Mouse (Mus musculus) ES-CJ7 (cell line): Measurements from ENCODE around the gene Mdm1.
A peak's percentile ranks its signal among the peaks of the same experiment; 100 is the strongest.

ENCODE experiments used
- DNase-seq: peaks from one replicate; pipeline ENCODE4 v3.0.0; 2011; ENCODE audit warnings: low read depth, low spot score

Mdm1 gene

DNA sequence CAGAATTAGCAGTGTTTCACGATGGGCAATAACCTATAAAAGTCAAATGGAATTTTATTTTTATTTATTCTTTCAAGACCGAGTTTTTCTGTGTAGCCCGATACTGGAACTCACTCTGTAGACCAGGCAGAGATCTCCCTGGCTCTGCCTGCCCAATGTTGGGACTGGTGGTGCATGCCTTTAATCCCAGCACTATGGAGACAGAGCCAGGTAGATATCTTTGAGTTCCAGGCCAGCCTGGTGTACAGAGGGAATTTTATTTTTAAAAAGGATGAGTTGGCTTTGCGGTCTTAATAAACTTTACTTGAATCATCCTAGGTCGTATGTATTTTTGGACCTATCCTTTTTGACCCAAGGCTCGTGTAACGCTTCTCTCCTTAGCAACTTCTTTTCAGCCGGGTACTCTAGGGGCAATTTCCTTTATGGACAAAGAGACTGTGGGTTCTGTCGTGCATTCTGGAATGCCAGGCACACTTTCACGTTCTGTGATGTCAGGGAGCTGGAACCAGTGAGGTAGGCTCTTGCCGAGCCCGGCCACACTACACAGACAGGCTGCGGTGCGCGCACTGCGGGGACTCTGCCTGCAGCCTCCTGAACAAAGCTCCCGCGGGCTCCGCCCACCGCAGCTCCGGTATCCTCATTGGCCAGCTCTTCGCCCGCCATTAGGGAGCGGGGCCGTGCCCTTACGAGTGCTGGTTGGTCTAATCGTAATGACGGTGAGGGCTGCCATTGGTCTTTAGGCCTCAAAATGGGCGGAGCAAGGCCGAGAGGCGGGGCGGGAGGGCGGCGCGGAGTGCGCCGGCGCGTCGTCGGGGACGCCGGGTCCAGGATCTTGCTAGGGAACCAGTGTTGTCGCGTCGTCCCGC lies at the start of gene Mdm1:
Mdm1 (plus strand) TSS at position 794 of the 866 bp plus-strand sequence.
- peak; percentile 98 for DNase-seq

- no peak for DNase-seq
These were observed 48.9 kb upstream of the Mdm1 start for GRCm38 (mm10) chr10:118092745-118093144.

DNA sequence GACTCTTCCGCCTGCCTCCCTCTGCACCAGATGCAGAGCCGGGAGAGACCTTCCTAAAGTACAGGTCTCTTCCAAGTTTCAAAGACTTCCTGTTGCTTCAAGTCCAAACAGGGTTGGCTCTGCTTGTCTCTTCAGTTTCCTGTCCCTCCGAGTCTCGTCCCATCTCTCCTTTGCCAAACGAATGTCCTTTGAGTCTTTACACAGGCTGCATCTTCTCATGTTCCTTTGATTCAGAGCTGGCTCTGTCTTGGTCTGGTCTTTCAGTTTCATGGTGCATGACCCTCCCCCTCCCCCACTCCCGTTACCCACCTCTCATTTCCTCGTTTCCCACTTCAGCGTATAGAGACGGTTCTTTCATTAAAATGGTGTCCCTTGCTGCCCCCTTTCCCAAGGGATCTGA lies 47.9 kb upstream of the Mdm1 start:
- no peak for DNase-seq

GRCm38 (mm10) chr10:118094853-118095252 lies 46.8 kb upstream of the Mdm1 start:
- no peak for DNase-seq

- no peak for DNase-seq
These were observed 45.4 kb upstream of the Mdm1 start for GRCm38 (mm10) chr10:118096223-118096622.

DNA sequence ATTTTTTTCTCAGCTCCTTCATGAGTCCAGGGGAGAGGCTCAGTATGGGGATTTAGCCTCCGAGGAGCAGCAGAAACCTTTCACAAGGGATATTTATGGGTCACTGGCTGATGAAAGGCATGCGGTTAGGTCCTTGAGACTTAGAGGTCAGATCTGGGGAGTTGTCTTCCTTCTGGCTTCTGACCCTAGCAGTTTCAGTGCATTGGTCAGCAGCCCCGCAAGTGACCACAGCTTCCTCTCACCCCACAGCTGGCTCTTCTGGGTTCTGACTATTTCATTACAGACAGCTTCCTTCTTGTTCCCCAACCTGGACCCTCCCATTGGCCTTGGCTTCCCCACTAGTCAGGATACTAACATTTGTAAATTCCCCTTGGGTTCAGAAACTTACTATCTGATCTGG lies 43.7 kb upstream of the Mdm1 start:
- no peak for DNase-seq

DNA sequence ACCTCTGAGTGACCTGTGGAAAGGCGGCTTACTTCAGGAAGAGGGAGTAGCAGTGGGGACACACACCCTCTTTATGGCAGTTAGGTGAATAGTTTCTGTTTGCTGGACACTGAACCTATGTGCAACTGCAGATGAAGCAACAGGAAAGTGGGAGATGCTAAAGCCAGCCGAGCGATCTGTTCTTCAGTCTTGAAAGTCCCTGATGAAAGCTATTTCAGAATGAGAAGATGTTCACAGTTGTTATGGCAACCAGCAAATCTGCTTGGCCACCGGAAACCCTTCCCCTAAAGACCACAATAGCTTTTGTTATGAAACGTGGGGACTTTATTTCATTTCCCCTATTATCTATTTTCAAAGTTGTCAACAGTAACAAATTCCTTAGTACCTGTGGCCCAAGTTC lies 41.0 kb upstream of the Mdm1 start:
- DNase-seq, result no peak

GRCm38 (mm10) chr10:118101056-118101455 lies 40.6 kb upstream of the Mdm1 start:
- DNase-seq, result no peak

DNA sequence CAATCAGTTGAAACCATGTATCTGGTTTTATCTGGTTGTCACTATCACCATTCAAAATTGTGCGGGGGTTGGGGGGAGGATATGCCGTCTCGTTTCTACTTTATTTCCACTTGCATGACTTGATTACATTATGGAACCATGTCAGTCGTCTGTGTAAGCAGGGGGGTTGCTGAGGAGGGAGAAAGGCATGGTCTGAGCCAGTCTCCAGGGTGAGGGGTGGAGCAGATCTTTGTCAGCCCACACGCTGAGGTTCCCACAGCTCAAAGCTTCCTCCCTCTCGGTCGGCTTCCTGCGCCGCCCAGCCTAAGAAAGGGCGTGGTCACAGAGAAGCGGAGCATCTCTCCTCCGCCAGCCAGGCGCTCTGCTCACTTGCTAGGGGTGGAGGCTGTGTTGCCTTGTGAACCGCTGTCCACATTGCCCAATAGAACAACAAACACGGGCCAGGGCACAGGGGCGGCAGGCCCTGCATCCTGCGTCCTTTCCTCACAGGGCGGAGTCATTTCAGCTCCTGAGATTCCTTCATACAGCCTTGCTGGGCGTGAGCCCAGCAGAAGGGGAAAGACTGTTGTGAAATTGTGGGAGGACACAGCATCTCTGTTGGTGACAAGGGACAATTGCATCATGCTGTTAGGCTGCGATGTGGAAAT lies 38.5 kb upstream of the Mdm1 start:
- DNase-seq, result peak; percentile 88

- no peak for DNase-seq
These were observed 37.7 kb upstream of the Mdm1 start for GRCm38 (mm10) chr10:118103906-118104305.

GRCm38 (mm10) chr10:118107031-118107430 lies 34.6 kb upstream of the Mdm1 start:
- DNase-seq, result no peak

DNA sequence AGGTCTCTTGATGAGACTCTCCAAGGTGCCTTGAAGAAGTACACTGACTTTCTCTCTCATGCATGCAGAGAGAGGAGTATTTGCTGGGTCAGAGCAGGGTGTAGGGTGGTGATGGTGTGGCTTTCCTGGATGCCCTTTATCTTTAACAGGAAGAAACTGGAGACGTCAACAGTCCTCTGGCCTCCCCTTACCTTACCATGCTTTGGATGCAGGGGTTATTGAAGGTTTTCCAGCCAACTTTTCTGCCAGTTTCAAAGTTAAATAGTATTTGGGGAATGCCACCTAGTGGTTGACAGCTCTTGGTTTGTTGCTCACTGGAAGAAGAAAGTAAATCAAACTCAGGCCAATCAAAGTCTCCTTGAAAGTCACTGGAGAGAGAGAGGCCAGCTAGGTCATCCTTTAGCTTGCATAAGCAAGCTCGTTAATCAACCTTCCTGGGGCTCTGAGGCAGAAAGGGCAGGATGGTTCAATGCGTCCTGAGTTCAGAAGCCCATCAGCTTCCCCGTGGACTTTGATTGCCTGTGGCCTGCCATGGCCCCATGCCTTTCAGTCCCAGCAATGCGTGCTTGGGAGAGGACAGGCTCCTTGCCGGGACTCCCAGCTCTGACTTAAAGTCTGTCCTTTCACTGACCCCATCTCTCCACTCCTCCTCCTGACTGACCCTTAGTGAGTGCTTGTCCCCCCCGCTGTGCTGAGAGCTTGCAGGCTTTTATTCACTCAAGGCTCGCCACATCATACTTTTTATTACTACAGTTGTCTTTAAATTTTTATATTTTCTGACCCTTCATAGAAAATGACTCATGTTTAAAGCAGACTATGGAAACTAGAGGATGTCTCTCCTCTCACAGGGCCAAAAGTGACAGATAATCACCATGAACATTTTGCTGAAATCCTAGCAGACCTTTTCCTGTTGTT lies 31.3 kb upstream of the Mdm1 start:
- DNase-seq, result peak; percentile 48

GRCm38 (mm10) chr10:118110921-118111301 lies 30.7 kb upstream of the Mdm1 start:
- DNase-seq, result no peak

DNA sequence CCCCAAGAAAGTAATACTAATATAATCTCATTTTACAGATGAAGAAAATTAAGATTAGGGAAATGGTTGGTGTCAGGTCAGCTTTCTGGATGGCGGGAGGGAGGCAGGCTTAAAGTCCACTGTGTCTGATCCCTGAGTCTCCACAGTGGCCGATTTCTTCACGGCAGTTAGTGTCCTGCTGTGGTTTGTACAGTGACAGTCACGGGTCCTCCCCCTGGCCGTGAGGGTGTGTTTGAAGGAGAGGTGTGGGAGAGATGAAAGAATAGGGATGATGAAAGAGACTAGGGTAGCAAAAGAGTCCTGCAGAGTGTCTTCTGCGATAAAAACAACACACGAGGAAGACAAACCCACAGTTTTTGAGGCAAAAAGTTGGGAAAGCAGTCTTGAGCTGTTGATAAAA lies 30.0 kb upstream of the Mdm1 start:
- DNase-seq, result no peak

- DNase-seq, result no peak
These were observed 29.2 kb upstream of the Mdm1 start for GRCm38 (mm10) chr10:118112294-118112893.

GRCm38 (mm10) chr10:118113256-118113682 lies 28.3 kb upstream of the Mdm1 start:
- DNase-seq, result no peak

DNA sequence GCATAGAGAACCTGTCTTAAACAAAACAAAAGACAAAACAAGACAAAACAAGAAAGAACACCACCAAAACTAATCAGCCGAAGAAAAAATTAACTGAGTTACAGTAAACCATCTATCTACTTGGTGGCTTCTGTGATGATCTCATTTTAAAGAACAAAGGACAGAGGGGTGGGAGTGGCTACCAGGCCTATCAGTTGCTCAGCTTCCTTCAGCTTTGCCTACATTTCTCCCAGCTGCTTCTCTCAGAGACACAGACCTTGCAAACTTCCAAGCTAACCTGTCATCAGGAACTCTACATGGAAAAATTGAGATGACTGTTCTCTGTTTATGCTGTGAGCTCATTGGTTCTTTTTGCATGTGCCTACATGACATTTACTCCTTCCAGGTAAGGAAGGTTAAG lies 27.3 kb upstream of the Mdm1 start:
- DNase-seq, result no peak

DNA sequence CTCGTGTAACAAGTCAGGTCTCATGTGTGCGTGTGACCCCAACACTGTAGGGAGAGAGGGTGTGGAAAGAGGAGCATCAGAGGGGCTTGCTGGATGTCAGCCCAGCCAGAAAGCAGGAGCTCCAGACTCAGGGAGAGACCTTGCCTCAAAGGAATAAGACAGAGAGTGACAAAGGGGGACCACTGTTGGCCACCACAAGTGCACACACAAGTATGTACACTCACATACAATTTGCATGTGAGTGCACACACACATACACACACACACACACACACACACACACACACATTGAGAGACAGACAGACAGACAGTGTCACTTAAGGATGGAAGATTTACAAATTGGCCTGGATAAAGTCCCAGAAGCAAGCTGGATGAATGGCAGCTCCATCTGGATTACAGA lies 25.2 kb upstream of the Mdm1 start:
- no peak for DNase-seq

DNA sequence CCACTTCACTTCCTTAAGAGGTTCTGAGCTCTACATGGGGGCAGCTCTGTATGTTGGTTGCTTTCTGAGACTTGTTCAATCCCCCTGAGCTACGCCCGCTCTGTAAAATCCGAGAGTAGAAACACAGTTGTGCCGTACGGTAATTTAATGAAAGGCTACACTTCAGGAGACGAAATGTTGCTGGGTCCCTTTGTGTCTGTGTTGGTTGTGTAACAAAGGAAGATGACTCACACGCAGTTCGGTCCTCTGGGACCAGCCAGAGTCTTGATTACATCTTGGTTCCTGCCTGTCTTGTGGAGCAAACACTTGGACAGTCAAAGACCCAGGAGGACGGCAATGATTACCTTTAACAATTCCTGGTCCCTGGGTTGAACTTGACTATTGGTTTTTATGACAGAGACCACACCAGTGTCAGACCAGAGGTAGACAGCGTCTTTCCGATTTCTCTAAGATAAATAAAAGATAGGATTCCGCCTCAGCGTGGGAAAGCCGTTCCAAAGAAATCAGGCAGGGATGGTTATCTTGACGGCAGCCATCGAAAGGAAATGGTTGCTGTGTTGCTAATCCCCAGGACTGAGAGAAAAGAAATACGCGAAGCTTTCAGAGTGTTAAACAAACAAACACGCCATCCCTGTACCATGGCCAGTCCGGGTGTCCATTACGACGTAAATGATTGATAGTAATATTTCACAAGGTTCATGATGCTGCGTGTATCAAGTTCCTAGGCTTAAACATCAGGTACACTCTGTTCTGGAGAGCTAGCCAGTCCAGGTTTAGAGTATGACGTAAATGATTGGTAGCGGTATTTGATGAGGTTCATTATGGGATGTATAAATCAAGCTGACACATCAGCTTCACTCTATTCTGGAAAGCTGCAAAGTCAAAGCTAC lies 20.3 kb upstream of the Mdm1 start:
- DNase-seq, result no peak

DNA sequence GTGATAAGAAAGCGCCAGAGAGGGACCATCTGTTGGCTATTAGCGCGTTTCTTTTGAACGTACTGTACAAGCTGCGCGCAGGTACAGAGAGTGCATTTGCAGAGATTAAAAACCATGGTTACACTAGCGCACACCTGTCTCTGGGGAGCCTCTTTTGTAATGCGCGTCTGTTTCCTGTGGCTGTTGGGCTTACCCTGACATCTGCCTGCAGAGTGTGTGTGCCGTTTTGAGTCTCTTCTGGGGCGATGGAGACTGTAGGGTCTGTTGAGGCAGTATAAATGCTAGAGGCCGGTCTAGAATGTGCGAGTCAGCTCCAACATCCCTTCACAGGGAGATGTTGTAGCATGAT lies 19.7 kb upstream of the Mdm1 start:
- DNase-seq, result peak; percentile 50
